Mouse (Mus musculus) heart, adult 2 months (tissue): Measurements from ENCODE around the gene Tex19.1.

Experiments used
- CTCF ChIP-seq: fragments of 200-600 bp; IDR thresholded peaks from 2 replicates; pipeline ENCODE4 v1.8.1; 2022; ENCODE audit warnings: antibody characterized with exemption, mild to moderate bottlenecking, moderate library complexity
- EP300 ChIP-seq: fragments of 200-500 bp; IDR thresholded peaks from 2 replicates; pipeline ENCODE4 v1.6.1; 2011; ENCODE audit warnings: low read depth, low read length, control low read depth; ENCODE audit not compliant: insufficient read depth

DNA sequence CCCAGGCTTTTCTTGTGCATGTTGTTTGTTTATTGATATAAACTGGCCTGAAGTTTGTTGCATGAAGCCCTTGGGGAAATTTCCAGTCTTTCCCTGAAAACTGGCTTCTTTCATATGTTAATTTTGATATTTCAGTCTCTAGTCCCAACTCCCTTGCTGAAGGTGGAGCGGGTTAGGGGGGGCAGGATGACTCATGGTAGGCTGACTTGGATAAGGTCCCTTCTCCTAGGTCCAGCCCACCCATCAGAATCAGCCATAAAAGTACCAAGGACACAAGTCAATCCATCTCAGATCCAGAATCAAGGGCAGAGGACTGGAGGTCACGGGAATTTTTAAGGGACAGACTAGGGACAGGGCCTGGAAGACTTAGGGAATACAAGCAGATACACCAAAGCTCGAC lies 34.9 kb upstream of the Tex19.1 start:
- no peak for TF ChIP-seq CTCF
- no peak for TF ChIP-seq EP300
